Comparison of ENCODE assay signal across 8 mouse cellular contexts in the genomic region with DNA sequence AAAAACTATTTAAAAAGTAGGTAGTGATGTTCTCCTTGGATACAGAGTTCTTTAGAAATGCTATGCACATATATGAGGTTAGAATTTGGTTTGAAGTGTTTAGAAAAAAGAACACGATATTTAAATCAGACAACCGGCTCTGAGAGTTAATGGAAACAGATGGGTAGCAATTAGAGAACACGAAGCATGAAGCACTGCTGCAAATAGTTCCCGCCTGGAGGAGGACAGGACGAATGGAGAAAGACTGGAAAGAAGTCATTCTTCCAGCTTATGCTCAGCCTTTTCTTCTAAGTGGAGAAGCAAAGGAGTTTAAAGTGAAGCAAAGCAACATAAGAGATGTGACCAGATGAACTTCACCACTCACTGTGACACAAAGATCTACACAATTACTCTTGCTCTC.
"Had no signal": no experiment of that assay in that cellular context is flagged by ENCODE, and none has a peak within 500 bp of the region (broad histone marks: within the 10 kb centered on the region; RNA-seq: fewer than 3 reads in every experiment).

No protein-coding gene starts in this region.

- DNase-seq: kidney, adult 2 months; kidney, postnatal 25 days; left cerebral cortex, postnatal 4 days; liver, postnatal 0 days; lung, embryonic 14.5 days; right cerebral cortex, postnatal 25 days; spleen, adult 18-20 months; thymus, postnatal 25 days had no signal
